Mouse (Mus musculus) C2C12 (cell line): Measurements from ENCODE around the gene Stk39. TPM values are rescaled to one million over a fixed set of nuclear protein-coding genes. Genes with fewer than 3 reads are reported as not detected.

Experiments used
- H3K27me3 ChIP-seq: one replicate; pipeline ENCODE4 v1.6.1; 2011; ENCODE audit not compliant: control insufficient read depth, insufficient read depth, insufficient read length
- H3K36me3 ChIP-seq: one replicate; pipeline ENCODE4 v1.6.1; 2011; ENCODE audit not compliant: control insufficient read depth, insufficient read depth
- H3K4me3 ChIP-seq: one replicate; pipeline ENCODE4 v1.5.1; 2011; ENCODE audit warnings: mild to moderate bottlenecking, control low read depth; ENCODE audit not compliant: poor library complexity, insufficient read depth, severe bottlenecking
- H3K79me2 ChIP-seq: one replicate; pipeline ENCODE4 v1.6.1; 2011; ENCODE audit not compliant: control insufficient read depth, insufficient read depth
- H3K79me3 ChIP-seq: one replicate; pipeline ENCODE4 v1.6.1; 2011; ENCODE audit warnings: low read depth, control low read depth
- H3ac ChIP-seq: one replicate; pipeline ENCODE3; 2011; ENCODE audit warnings: low read depth; ENCODE audit not compliant: control insufficient read depth, insufficient read length
- CEBPB ChIP-seq: IDR thresholded peaks from one replicate; pipeline ENCODE4 v1.6.1; 2011; ENCODE audit warnings: low read depth, mild to moderate bottlenecking, control low read depth, moderate library complexity
- CTCF ChIP-seq: IDR thresholded peaks from one replicate; pipeline ENCODE4 v1.5.1; 2011; ENCODE audit not compliant: control insufficient read depth, insufficient read depth, insufficient read length
- FOSL1 ChIP-seq: IDR thresholded peaks from one replicate; pipeline ENCODE4 v1.8.0; 2011; ENCODE audit warnings: mild to moderate bottlenecking, low read length; ENCODE audit not compliant: poor library complexity, insufficient read depth, severe bottlenecking
- MAX ChIP-seq: IDR thresholded peaks from one replicate; pipeline ENCODE4 v1.6.1; 2011; ENCODE audit warnings: mild to moderate bottlenecking, control low read depth
- MYOD1 ChIP-seq: IDR thresholded peaks from one replicate; pipeline ENCODE4 v1.6.1; 2011; ENCODE audit warnings: low read depth; ENCODE audit not compliant: control insufficient read depth, insufficient read length
- MYOG ChIP-seq: IDR thresholded peaks from one replicate; pipeline ENCODE4 v1.6.1; 2011; ENCODE audit not compliant: control insufficient read depth, insufficient read length; ENCODE audit errors: extremely low read depth
- USF1 ChIP-seq: IDR thresholded peaks from one replicate; pipeline ENCODE4 v1.6.1; 2011; ENCODE audit warnings: low read depth, mild to moderate bottlenecking, control low read depth, moderate library complexity
- polyA plus RNA-seq: library from polyadenylated mRNA; unstranded; fragments of >200 nt; fragmentation: generic; extraction: Trizol; gene quantifications from one replicate; pipeline ENCODE4 v1.2.1, GENCODE M21; 2012; ENCODE audit warnings: missing spikeins

Stk39 gene
- polyA plus RNA-seq, 1 experiment, result 11.3 TPM

DNA sequence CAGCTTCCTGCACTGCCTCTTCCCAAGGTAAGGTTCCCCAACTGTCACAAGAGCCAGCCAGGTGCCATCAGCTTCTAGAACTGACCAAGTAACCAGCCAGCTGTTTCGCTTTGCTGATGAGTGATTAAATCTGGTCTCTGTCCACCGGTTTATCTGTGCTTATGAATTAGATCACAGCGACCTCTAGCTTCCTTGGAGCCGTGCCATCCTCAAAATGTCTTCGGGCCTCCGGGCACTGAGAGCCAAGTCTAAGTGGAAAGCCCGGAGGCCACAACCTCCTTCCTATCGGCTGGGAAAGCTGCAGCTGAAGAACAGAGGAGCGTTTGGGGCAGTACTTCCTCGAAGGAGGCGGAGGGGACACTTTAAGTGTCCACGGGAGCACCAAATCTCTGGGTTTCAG, 95.4 kb downstream of the Stk39 start:
- TF ChIP-seq MYOD1, result no peak
- no peak for TF ChIP-seq MAX
- no peak for TF ChIP-seq MYOG
- no peak for TF ChIP-seq CEBPB
- TF ChIP-seq CTCF, result no peak
- TF ChIP-seq FOSL1, result no peak
- no peaks in the 10 kb centered on the region for H3K79me2 ChIP-seq

DNA sequence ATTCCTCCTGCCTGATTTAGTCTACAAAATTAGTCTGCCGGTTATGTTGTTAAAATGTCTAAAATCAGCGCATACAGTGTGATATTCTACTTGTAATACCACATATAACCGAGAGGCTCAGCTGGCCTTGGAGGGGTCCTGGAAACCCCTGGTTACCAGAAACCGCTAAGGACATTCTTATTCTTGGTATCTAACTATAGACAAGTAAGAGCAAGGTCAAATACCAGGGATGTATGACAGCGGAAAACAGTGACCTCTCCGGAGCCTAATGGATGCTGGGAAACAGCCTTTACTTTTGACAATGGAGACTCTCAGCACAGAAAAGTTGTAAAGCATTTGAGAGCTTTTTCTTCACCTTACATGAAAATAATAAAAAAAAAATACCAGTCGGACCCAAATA, 97.9 kb downstream of the Stk39 start:
- H3K79me3 ChIP-seq, result no peaks in the 10 kb centered on the region
- H3ac ChIP-seq, result no peak overlapping the region
- no peak for TF ChIP-seq CEBPB
- TF ChIP-seq MYOD1, result no peak
- TF ChIP-seq FOSL1, result no peak
- no peak for TF ChIP-seq MYOG
- no peak for TF ChIP-seq MAX
- TF ChIP-seq CTCF, result no peak
- TF ChIP-seq USF1, result no peak
- no peaks in the 10 kb centered on the region for H3K79me2 ChIP-seq
- no peak overlapping the region for H3K4me3 ChIP-seq
- H3K36me3 ChIP-seq, result no peaks in the 10 kb centered on the region
- H3K27me3 ChIP-seq, result no peaks in the 10 kb centered on the region

More for the DNA sequence above, 95.4 kb downstream of the Stk39 start:
- Histone ChIP-seq H3K27me3 (no peaks in the 10 kb centered on the region), H3ac (no peak overlapping the region), H3K79me3 (no peaks in the 10 kb centered on the region), H3K36me3 (no peaks in the 10 kb centered on the region), H3K4me3 (no peak overlapping the region)

DNA sequence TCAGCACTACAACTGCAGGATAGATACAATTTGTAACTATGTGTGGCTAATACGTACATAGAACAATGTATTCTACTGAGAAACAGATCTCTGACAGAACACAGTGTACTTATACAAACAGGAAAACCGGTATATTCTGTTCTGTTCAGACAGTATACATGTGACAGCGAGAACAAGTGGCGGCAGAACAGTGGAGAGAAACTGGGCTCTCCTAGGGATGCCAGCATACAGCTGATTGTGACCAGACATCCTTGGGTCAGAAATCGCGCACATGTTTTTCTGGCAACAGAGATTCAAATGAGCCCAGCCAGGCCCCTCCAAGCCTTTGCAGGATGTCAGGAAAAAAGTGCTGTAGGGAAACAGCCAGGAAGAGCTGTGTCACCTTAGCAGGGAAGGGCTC, 100.2 kb downstream of the Stk39 start:
- TF ChIP-seq FOSL1, result no peak
- no peak for TF ChIP-seq CTCF
- TF ChIP-seq CEBPB, result no peak
- TF ChIP-seq MYOG, result no peak
- no peak for TF ChIP-seq USF1
- no peak for TF ChIP-seq MYOD1
- Histone ChIP-seq H3K36me3 (no peaks in the 10 kb centered on the region), H3K79me3 (no peaks in the 10 kb centered on the region), H3K27me3 (no peaks in the 10 kb centered on the region), H3K4me3 (no peak overlapping the region), H3K79me2 (no peaks in the 10 kb centered on the region), H3ac (no peak overlapping the region)

DNA sequence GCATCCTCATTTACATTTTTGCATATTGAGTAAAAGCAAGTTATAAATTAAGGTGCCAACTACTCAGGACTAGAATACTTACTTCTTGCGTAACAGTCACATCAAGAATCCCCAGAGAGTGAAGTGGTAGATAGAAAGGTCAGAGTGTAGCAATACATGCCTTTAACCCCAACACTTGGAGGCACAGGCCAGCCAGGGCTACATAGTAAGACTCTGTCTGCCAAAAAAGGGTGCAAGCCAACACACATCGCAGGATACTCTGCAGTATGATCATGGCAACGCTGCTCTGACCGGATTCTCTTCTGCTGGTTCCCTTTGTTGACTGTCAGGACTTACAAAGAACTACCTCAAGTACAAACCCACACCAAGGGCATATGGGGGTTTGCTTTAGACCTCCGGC, 101.7 kb downstream of the Stk39 start:
- no peaks in the 10 kb centered on the region for H3K27me3 ChIP-seq
- no peak for TF ChIP-seq FOSL1
- no peak for TF ChIP-seq MYOD1
- TF ChIP-seq CTCF, result no peak

DNA sequence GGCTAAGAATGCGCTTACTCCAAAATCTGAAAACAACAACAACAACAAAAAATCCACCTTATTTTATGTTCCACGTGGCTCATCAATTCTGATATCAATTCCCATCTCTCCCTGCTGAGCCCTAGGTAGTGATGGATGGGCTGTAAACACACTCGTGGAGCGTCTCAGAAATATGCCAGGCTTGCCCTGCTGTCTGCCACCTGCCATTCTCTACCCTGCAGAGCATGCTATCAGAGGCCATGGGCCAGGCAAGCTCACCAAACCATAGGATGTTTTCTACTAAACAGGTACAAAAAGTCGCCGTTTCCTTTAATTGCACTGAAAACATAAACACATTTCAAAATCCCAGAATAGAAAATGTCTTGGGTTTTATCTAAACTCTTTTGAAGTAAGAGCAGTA, 103.0 kb downstream of the Stk39 start:
- H3K79me2 ChIP-seq, result no peaks in the 10 kb centered on the region
- H3K79me3 ChIP-seq, result no peaks in the 10 kb centered on the region
- H3K27me3 ChIP-seq, result no peaks in the 10 kb centered on the region
- H3K36me3 ChIP-seq, result no peaks in the 10 kb centered on the region
- no peak for TF ChIP-seq MYOD1
- no peak for TF ChIP-seq USF1
- TF ChIP-seq FOSL1, result no peak
- TF ChIP-seq CEBPB, result no peak
- TF ChIP-seq CTCF, result no peak
- no peak for TF ChIP-seq MAX
- TF ChIP-seq MYOG, result no peak
- H3K4me3 ChIP-seq, result no peak overlapping the region
- no peak overlapping the region for H3ac ChIP-seq

More for the DNA sequence above, 101.7 kb downstream of the Stk39 start:
- no peaks in the 10 kb centered on the region for H3K79me3 ChIP-seq
- H3K79me2 ChIP-seq, result no peaks in the 10 kb centered on the region
- H3K4me3 ChIP-seq, result no peak overlapping the region
- H3K36me3 ChIP-seq, result no peaks in the 10 kb centered on the region
- H3ac ChIP-seq, result no peak overlapping the region

DNA sequence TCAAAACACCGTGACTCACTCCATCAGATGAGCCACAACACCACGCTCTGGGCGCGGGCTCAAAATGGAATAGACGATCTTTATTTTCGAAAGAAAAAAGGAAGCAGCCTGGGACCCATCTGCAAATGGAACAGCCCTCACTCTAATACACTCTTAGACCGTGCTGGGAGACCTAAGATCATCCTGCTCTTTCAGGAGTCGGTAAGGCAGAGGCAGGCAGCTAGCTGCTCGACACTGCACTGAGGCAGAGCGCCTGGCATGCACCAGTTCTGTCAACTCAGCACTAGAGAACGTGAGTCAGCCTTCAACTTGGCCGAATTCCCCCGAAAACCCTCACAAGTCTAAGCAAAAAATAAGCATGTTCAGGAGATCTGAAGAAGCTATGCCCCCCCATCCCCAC, 104.1 kb downstream of the Stk39 start:
- H3K4me3 ChIP-seq, result no peak overlapping the region
- no peaks in the 10 kb centered on the region for H3K27me3 ChIP-seq
- H3K79me3 ChIP-seq, result no peaks in the 10 kb centered on the region
- no peaks in the 10 kb centered on the region for H3K79me2 ChIP-seq
- H3ac ChIP-seq, result no peak overlapping the region
- H3K36me3 ChIP-seq, result no peaks in the 10 kb centered on the region
- TF ChIP-seq MYOG, result no peak
- no peak for TF ChIP-seq CTCF
- no peak for TF ChIP-seq MYOD1

DNA sequence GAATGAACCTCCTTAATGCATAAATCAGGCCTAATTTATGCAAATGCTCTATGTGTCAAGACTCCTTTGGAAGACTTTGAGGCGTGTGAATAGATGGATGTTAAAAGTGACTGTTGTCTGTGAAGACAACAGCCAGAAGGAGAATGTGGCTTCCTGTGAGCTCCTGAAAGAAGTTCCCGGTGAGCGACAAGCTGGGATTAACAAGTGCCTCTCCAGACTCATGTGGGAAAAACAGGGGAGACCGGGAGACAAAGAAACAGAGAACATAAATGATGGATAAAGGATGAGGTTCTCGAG, 105.2 kb downstream of the Stk39 start:
- no peaks in the 10 kb centered on the region for H3K79me2 ChIP-seq
- no peaks in the 10 kb centered on the region for H3K36me3 ChIP-seq
- TF ChIP-seq CEBPB, result no peak
- no peak for TF ChIP-seq USF1
- TF ChIP-seq CTCF, result no peak
- no peak for TF ChIP-seq MYOG
- no peak for TF ChIP-seq MYOD1
- no peak for TF ChIP-seq FOSL1
- H3K79me3 ChIP-seq, result no peaks in the 10 kb centered on the region
- H3K4me3 ChIP-seq, result no peak overlapping the region
- no peak overlapping the region for H3ac ChIP-seq
- no peaks in the 10 kb centered on the region for H3K27me3 ChIP-seq
